Mouse (Mus musculus): Measurements from ENCODE around the gene Tesc.

Tesc gene

GRCm38 (mm10) chr5:118015669-118016068 is 11.9 kb upstream of the Tesc start:
- DNase-seq (ENCODE audit: low spot score): no peak

- DNase-seq (ENCODE audit: low spot score): no peak
These were observed 10.0 kb upstream of the Tesc start for GRCm38 (mm10) chr5:118017527-118017926.

- no peak for DNase-seq (ENCODE audit: low spot score)
These were observed 7.6 kb upstream of the Tesc start for GRCm38 (mm10) chr5:118019905-118020304.

GRCm38 (mm10) chr5:118023053-118023452 is 4.5 kb upstream of the Tesc start:
- no peak for DNase-seq (ENCODE audit: low spot score)

- DNase-seq (ENCODE audit: low spot score): no peak
These were observed 1.7 kb upstream of the Tesc start for GRCm38 (mm10) chr5:118025880-118026279.

- no peak for DNase-seq (ENCODE audit: low spot score)
These were observed 1.2 kb upstream of the Tesc start for GRCm38 (mm10) chr5:118026343-118026742.

GRCm38 (mm10) chr5:118027101-118027697 is 344 bp upstream of the Tesc start:
- DNase-seq (ENCODE audit: low spot score): no peak

- DNase-seq (ENCODE audit: low spot score): no peak
These were observed 870 bp downstream of the Tesc start for GRCm38 (mm10) chr5:118028191-118029034.

GRCm38 (mm10) chr5:118029035-118029408 is 1.5 kb downstream of the Tesc start:
- DNase-seq (ENCODE audit: low spot score): no peak

- no peak for DNase-seq (ENCODE audit: low spot score)
These were observed 1.9 kb downstream of the Tesc start for GRCm38 (mm10) chr5:118029420-118029819.

GRCm38 (mm10) chr5:118030022-118030675 is 2.6 kb downstream of the Tesc start:
- no peak for DNase-seq (ENCODE audit: low spot score)

- DNase-seq (ENCODE audit: low spot score): no peak
These were observed 3.5 kb downstream of the Tesc start for GRCm38 (mm10) chr5:118031059-118031458.

GRCm38 (mm10) chr5:118031508-118031907 is 4.0 kb downstream of the Tesc start:
- no peak for DNase-seq (ENCODE audit: low spot score)

GRCm38 (mm10) chr5:118033328-118033727 is 5.8 kb downstream of the Tesc start:
- no peak for DNase-seq (ENCODE audit: low spot score)

- DNase-seq (ENCODE audit: low spot score): no peak
These were observed 6.2 kb downstream of the Tesc start for GRCm38 (mm10) chr5:118033740-118034139.

GRCm38 (mm10) chr5:118034632-118035031 is 7.1 kb downstream of the Tesc start:
- DNase-seq (ENCODE audit: low spot score): no peak

GRCm38 (mm10) chr5:118035786-118036185 is 8.2 kb downstream of the Tesc start:
- no peak for DNase-seq (ENCODE audit: low spot score)

- DNase-seq (ENCODE audit: low spot score): no peak
These were observed 9.6 kb downstream of the Tesc start for GRCm38 (mm10) chr5:118036888-118037797.

- DNase-seq (ENCODE audit: low spot score): peak; percentile 28
These were observed 10.4 kb downstream of the Tesc start for GRCm38 (mm10) chr5:118037798-118038484.

GRCm38 (mm10) chr5:118039241-118039668 is 11.7 kb downstream of the Tesc start:
- DNase-seq (ENCODE audit: low spot score): no peak

- DNase-seq (ENCODE audit: low spot score): no peak
These were observed 15.1 kb downstream of the Tesc start for GRCm38 (mm10) chr5:118042599-118042998.

Measured in adipocyte (in vitro differentiated cells).